Mouse (Mus musculus): ENCODE data around the gene Olfr522. TPM values are rescaled to one million over a fixed set of nuclear protein-coding genes. Genes with fewer than 3 reads are reported as not detected.

Olfr522 gene
- polyA plus RNA-seq, 1 experiment from 2014 or later, result not detected

GRCm38 (mm10) chr7:140188391-140189328 lies 24.1 kb upstream of the Olfr522 start:
- 0 out of 2 replicates have a peak, but pooled peaks cover 5% of the 10 kb centered on the region for H3K9me3 ChIP-seq
- no peaks in the 10 kb centered on the region for H3K4me1 ChIP-seq (replicated peaks)
- H3K27ac ChIP-seq, result no peak overlapping the region
- no peak overlapping the region for H3K9ac ChIP-seq (replicated peaks)
- no peak overlapping the region for H3K4me2 ChIP-seq
- no peak overlapping the region for H3K4me3 ChIP-seq (replicated peaks)
- ATAC-seq (ENCODE audit: insufficient number of reproducible peaks, insufficient read depth, low FRiP score, low TSS enrichment, low read depth), result no peak
- WGBS, result 62% methylated on average over 4 of the region's 4 CpGs
- no peaks in the 10 kb centered on the region for H3K36me3 ChIP-seq
- no peaks in the 10 kb centered on the region for H3K27me3 ChIP-seq

- ATAC-seq (ENCODE audit: insufficient number of reproducible peaks, insufficient read depth, low FRiP score, low TSS enrichment, low read depth), result no peak
- no peaks in the 10 kb centered on the region for H3K4me1 ChIP-seq (replicated peaks)
- H3K4me3 ChIP-seq (replicated peaks), result no peak overlapping the region
- H3K4me2 ChIP-seq, result no peak overlapping the region
- H3K9ac ChIP-seq (replicated peaks), result no peak overlapping the region
- H3K9me3 ChIP-seq, result 0 out of 2 replicates have a peak, but pooled peaks cover 5% of the 10 kb centered on the region
- no peaks in the 10 kb centered on the region for H3K36me3 ChIP-seq
- H3K27me3 ChIP-seq, result no peaks in the 10 kb centered on the region
- H3K27ac ChIP-seq, result no peak overlapping the region
- WGBS, result 83% methylated on average over 7 of the region's 7 CpGs
Measured at GRCm38 (mm10) chr7:140187721-140188390, 23.3 kb upstream of the Olfr522 start.

- Histone ChIP-seq H3K9me3 (0 out of 2 replicates have a peak, but pooled peaks cover 2% of the 10 kb centered on the region), H3K27ac (no peak overlapping the region), H3K4me3 (replicated peaks) (no peak overlapping the region), H3K4me1 (replicated peaks) (no peaks in the 10 kb centered on the region), H3K4me2 (no peak overlapping the region), H3K27me3 (no peaks in the 10 kb centered on the region), H3K9ac (replicated peaks) (no peak overlapping the region), H3K36me3 (no peaks in the 10 kb centered on the region)
- 61% methylated on average over 18 of the region's 18 CpGs for WGBS
- no peak for ATAC-seq (ENCODE audit: insufficient number of reproducible peaks, insufficient read depth, low FRiP score, low TSS enrichment, low read depth)
Measured at GRCm38 (mm10) chr7:140186646-140187620, 22.4 kb upstream of the Olfr522 start.

- H3K9ac ChIP-seq (replicated peaks), result no peak overlapping the region
- no peak for ATAC-seq (ENCODE audit: insufficient number of reproducible peaks, insufficient read depth, low FRiP score, low TSS enrichment, low read depth)
Measured at GRCm38 (mm10) chr7:140184206-140184605, 19.6 kb upstream of the Olfr522 start.

GRCm38 (mm10) chr7:140180692-140181091 lies 16.1 kb upstream of the Olfr522 start:
- no peaks in the 10 kb centered on the region for H3K36me3 ChIP-seq
- no peak for ATAC-seq (ENCODE audit: insufficient number of reproducible peaks, insufficient read depth, low FRiP score, low TSS enrichment, low read depth)
- no peak overlapping the region for H3K4me3 ChIP-seq (replicated peaks)
- H3K4me1 ChIP-seq (replicated peaks), result no peaks in the 10 kb centered on the region
- H3K27me3 ChIP-seq, result no peaks in the 10 kb centered on the region
- H3K9ac ChIP-seq (replicated peaks), result no peak overlapping the region
- H3K9me3 ChIP-seq, result no peaks in the 10 kb centered on the region
- no peak overlapping the region for H3K4me2 ChIP-seq
- H3K27ac ChIP-seq, result no peak overlapping the region
- WGBS, result 77% methylated on average over 2 of the region's 2 CpGs

More at GRCm38 (mm10) chr7:140184206-140184605, 19.6 kb upstream of the Olfr522 start:
- WGBS, result 88% methylated on average over 4 of the region's 4 CpGs
- Histone ChIP-seq H3K36me3 (no peaks in the 10 kb centered on the region), H3K27me3 (no peaks in the 10 kb centered on the region), H3K4me3 (replicated peaks) (no peak overlapping the region), H3K4me1 (replicated peaks) (no peaks in the 10 kb centered on the region), H3K9me3 (no peaks in the 10 kb centered on the region), H3K4me2 (no peak overlapping the region), H3K27ac (no peak overlapping the region)

GRCm38 (mm10) chr7:140179176-140179575 lies 14.6 kb upstream of the Olfr522 start:
- H3K27ac ChIP-seq, result no peak overlapping the region
- H3K27me3 ChIP-seq, result no peaks in the 10 kb centered on the region
- no peaks in the 10 kb centered on the region for H3K4me1 ChIP-seq (replicated peaks)
- H3K9ac ChIP-seq (replicated peaks), result no peak overlapping the region
- H3K9me3 ChIP-seq, result no peaks in the 10 kb centered on the region
- no peak for ATAC-seq (ENCODE audit: insufficient number of reproducible peaks, insufficient read depth, low FRiP score, low TSS enrichment, low read depth)
- no peak overlapping the region for H3K4me2 ChIP-seq
- H3K36me3 ChIP-seq, result no peaks in the 10 kb centered on the region
- no peak overlapping the region for H3K4me3 ChIP-seq (replicated peaks)
- 94% methylated on average over 2 of the region's 2 CpGs for WGBS

- Histone ChIP-seq H3K9ac (replicated peaks) (no peak within 1 kb of the TSS), H3K4me3 (replicated peaks) (no peak within 1 kb of the TSS), H3K4me1 (replicated peaks) (no peaks in the 10 kb centered on the region), H3K36me3 (no peaks in the 10 kb centered on the region), H3K27me3 (no peaks in the 10 kb centered on the region), H3K9me3 (no peaks in the 10 kb centered on the region), H3K27ac (no peak within 1 kb of the TSS), H3K4me2 (no peak within 1 kb of the TSS)
- no peak for ATAC-seq (ENCODE audit: insufficient number of reproducible peaks, insufficient read depth, low FRiP score, low TSS enrichment, low read depth)
- 21% methylated on average over 1 of the region's 1 CpGs for WGBS
Measured at GRCm38 (mm10) chr7:140172936-140173335, 8.4 kb upstream of the Olfr522 start, which contains the start of gene Olfr523. Gene Olfr523, plus strand, starts transcription at chr7:140173217.

- 90% methylated on average over 3 of the region's 3 CpGs for WGBS
- Histone ChIP-seq H3K9me3 (no peaks in the 10 kb centered on the region), H3K4me2 (no peak overlapping the region), H3K36me3 (no peaks in the 10 kb centered on the region), H3K27ac (no peak overlapping the region), H3K4me3 (replicated peaks) (no peak overlapping the region), H3K27me3 (no peaks in the 10 kb centered on the region), H3K4me1 (replicated peaks) (no peaks in the 10 kb centered on the region), H3K9ac (replicated peaks) (no peak overlapping the region)
- ATAC-seq (ENCODE audit: insufficient number of reproducible peaks, insufficient read depth, low FRiP score, low TSS enrichment, low read depth), result no peak
Measured at GRCm38 (mm10) chr7:140170863-140171262, 6.3 kb upstream of the Olfr522 start.

GRCm38 (mm10) chr7:140169386-140169785 lies 4.8 kb upstream of the Olfr522 start:
- Histone ChIP-seq H3K4me3 (replicated peaks) (no peak overlapping the region), H3K9ac (replicated peaks) (no peak overlapping the region), H3K4me2 (no peak overlapping the region), H3K9me3 (no peaks in the 10 kb centered on the region), H3K4me1 (replicated peaks) (no peaks in the 10 kb centered on the region), H3K27ac (no peak overlapping the region), H3K27me3 (no peaks in the 10 kb centered on the region), H3K36me3 (no peaks in the 10 kb centered on the region)
- 83% methylated on average over 4 of the region's 4 CpGs for WGBS
- no peak for ATAC-seq (ENCODE audit: insufficient number of reproducible peaks, insufficient read depth, low FRiP score, low TSS enrichment, low read depth)

GRCm38 (mm10) chr7:140167950-140168349 lies 3.4 kb upstream of the Olfr522 start:
- ATAC-seq (ENCODE audit: insufficient number of reproducible peaks, insufficient read depth, low FRiP score, low TSS enrichment, low read depth), result no peak
- H3K27me3 ChIP-seq, result no peaks in the 10 kb centered on the region

More at GRCm38 (mm10) chr7:140167950-140168349, 3.4 kb upstream of the Olfr522 start:
- no peak overlapping the region for H3K4me3 ChIP-seq (replicated peaks)
- WGBS, result 81% methylated on average over 1 of the region's 1 CpGs
- H3K36me3 ChIP-seq, result no peaks in the 10 kb centered on the region
- no peaks in the 10 kb centered on the region for H3K4me1 ChIP-seq (replicated peaks)
- no peak overlapping the region for H3K4me2 ChIP-seq
- H3K9me3 ChIP-seq, result no peaks in the 10 kb centered on the region
- H3K9ac ChIP-seq (replicated peaks), result no peak overlapping the region
- H3K27ac ChIP-seq, result no peak overlapping the region

All from limb, embryonic 12.5 days (tissue).